Mouse (Mus musculus): Measurements from ENCODE around the gene Ntm.

Ntm gene

DNA sequence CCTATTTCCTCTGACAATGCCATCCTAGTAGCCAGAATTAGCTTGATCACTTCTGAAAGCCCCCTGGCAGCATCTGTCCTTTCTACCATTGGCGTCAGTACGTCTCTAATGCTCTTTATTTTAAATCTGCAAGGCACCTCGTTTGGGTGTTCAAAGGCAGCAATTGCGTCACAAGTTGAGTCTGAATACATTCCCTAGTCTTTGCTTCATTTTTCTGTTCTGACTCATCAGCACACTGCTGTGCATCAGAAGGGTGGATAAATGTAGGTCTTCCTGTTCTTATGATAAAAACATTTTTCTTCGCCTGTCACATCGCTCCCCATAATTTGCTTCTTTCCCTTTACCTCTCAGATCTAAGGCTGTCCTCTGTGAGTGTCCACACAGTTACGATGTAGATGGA, 958.4 kb downstream of the Ntm start:
- DNase-seq, result no peak

GRCm38 (mm10) chr9:28999951-29000351, 963.0 kb downstream of the Ntm start:
- no peak for DNase-seq

GRCm38 (mm10) chr9:28977275-28977674, 985.7 kb downstream of the Ntm start:
- no peak for DNase-seq

DNA sequence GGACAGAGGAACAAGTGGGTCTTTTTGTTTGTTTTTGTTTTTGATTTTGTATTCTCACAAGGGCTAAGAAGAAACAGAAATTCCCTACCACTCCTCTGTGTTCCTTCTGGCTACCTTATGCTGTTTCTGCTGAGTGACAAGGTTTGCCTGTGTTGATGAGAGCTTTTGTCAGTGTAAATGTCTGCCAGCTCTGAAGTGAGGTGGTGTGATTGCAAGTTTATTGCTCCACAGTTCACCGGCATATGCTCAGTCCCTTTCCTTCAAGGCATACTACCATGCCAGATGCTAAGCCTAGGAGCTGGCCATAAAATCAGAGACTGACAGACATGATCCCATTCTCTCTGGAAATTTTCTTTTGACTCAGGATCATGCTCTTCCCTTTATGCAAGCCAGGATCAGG, 993.5 kb downstream of the Ntm start:
- DNase-seq, result no peak
